Mouse (Mus musculus): Measurements from ENCODE around the gene Kcnma1.

Gene Kcnma1

DNA sequence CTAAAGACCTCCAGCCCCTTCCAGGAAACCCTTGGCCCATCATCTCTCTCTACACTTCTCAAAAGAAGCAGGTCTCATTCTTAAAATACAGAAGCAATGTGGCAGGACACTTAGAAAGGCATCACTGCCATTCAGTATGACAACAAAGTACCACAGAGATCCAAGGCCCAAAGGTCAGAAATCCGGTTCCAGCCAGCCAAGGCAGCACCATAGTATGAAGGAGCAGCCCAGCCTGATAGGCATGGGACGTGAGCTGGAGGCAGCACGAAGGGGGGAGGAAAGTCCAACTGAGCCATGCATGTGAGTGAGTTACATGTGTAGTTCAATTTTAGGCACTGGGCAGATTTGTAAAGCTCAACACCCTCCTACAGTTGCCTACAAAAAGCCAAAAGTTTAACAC is 135.0 kb downstream of the Kcnma1 start:
- H3K4me3 ChIP-seq (replicated peaks; ENCODE audit: low read length): no peak overlapping the region
- H3K4me1 ChIP-seq (replicated peaks; ENCODE audit: low read depth, low read length): peaks cover 6% of the 10 kb centered on the region; the same call in 1 of the 2 replicates
- H3K9me3 ChIP-seq (ENCODE audit: low read length): no peaks in the 10 kb centered on the region
- no peaks in the 10 kb centered on the region for H3K27me3 ChIP-seq (ENCODE audit: insufficient read depth, low read length)
- TF ChIP-seq NANOG (IDR thresholded peaks at IDR 0.05; ENCODE audit: borderline replicate concordance, low read length) (no peak), CTCF (conservative IDR thresholded peaks at IDR 0.05; ENCODE audit: low read length) (no peak), POU5F1 (IDR thresholded peaks at IDR 0.05; ENCODE audit: borderline replicate concordance, low read length) (no peak)
- no peaks in the 10 kb centered on the region for H3K36me3 ChIP-seq (ENCODE audit: insufficient read depth, low read length)

DNA sequence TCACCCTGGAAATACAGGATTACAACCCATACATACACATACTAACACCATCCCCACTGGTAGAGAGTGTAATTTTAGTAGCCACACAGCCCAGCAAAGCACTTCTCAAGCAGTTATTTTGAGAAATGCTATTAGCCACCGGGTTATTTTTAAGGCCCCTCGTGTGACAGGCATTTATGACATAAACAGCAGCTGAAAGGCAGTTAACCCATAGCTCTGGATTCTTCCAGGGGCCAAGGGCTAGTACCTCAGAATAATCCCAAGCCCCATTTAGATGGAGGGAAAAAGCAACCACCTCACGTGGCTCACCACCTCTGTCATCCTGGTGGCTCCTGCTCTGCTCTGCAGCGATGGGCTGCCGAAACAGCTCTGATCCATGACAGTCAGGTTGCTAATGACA is 136.7 kb downstream of the Kcnma1 start:
- peaks cover 6% of the 10 kb centered on the region; the same call in 1 of the 2 replicates for H3K4me1 ChIP-seq (replicated peaks; ENCODE audit: low read depth, low read length)
- no peaks in the 10 kb centered on the region for H3K36me3 ChIP-seq (ENCODE audit: insufficient read depth, low read length)
- no peak for TF ChIP-seq POU5F1 (IDR thresholded peaks at IDR 0.05; ENCODE audit: borderline replicate concordance, low read length)
- TF ChIP-seq CTCF (conservative IDR thresholded peaks at IDR 0.05; ENCODE audit: low read length): no peak
- TF ChIP-seq NANOG (IDR thresholded peaks at IDR 0.05; ENCODE audit: borderline replicate concordance, low read length): no peak
- H3K27me3 ChIP-seq (ENCODE audit: insufficient read depth, low read length): no peaks in the 10 kb centered on the region
- no peaks in the 10 kb centered on the region for H3K9me3 ChIP-seq (ENCODE audit: low read length)
- H3K4me3 ChIP-seq (replicated peaks; ENCODE audit: low read length): no peak overlapping the region

GRCm38 (mm10) chr14:23874545-23874944 is 139.7 kb downstream of the Kcnma1 start:
- Histone ChIP-seq H3K9me3 (ENCODE audit: low read length) (no peaks in the 10 kb centered on the region), H3K4me1 (replicated peaks; ENCODE audit: low read depth, low read length) (peaks cover 6% of the 10 kb centered on the region; the same call in 1 of the 2 replicates), H3K36me3 (ENCODE audit: insufficient read depth, low read length) (no peaks in the 10 kb centered on the region), H3K4me3 (replicated peaks; ENCODE audit: low read length) (no peak overlapping the region), H3K27me3 (ENCODE audit: insufficient read depth, low read length) (no peaks in the 10 kb centered on the region)
- TF ChIP-seq CTCF (conservative IDR thresholded peaks at IDR 0.05; ENCODE audit: low read length) (no peak), NANOG (IDR thresholded peaks at IDR 0.05; ENCODE audit: borderline replicate concordance, low read length) (no peak), POU5F1 (IDR thresholded peaks at IDR 0.05; ENCODE audit: borderline replicate concordance, low read length) (no peak)

- no peak for TF ChIP-seq NANOG (IDR thresholded peaks at IDR 0.05; ENCODE audit: borderline replicate concordance, low read length)
- TF ChIP-seq CTCF (conservative IDR thresholded peaks at IDR 0.05; ENCODE audit: low read length): no peak
- no peak for TF ChIP-seq POU5F1 (IDR thresholded peaks at IDR 0.05; ENCODE audit: borderline replicate concordance, low read length)
- no peak overlapping the region for H3K4me3 ChIP-seq (replicated peaks; ENCODE audit: low read length)
- H3K9me3 ChIP-seq (ENCODE audit: low read length): no peaks in the 10 kb centered on the region
- H3K36me3 ChIP-seq (ENCODE audit: insufficient read depth, low read length): no peaks in the 10 kb centered on the region
- no peaks in the 10 kb centered on the region; the same call in 1 of the 2 replicates for H3K4me1 ChIP-seq (replicated peaks; ENCODE audit: low read depth, low read length)
- H3K27me3 ChIP-seq (ENCODE audit: insufficient read depth, low read length): no peaks in the 10 kb centered on the region
Measured at GRCm38 (mm10) chr14:23857034-23857433, 157.3 kb downstream of the Kcnma1 start.

GRCm38 (mm10) chr14:23854946-23855345 is 159.3 kb downstream of the Kcnma1 start:
- H3K27me3 ChIP-seq (ENCODE audit: insufficient read depth, low read length): no peaks in the 10 kb centered on the region
- no peak overlapping the region for H3K4me3 ChIP-seq (replicated peaks; ENCODE audit: low read length)
- TF ChIP-seq CTCF (conservative IDR thresholded peaks at IDR 0.05; ENCODE audit: low read length): no peak
- TF ChIP-seq NANOG (IDR thresholded peaks at IDR 0.05; ENCODE audit: borderline replicate concordance, low read length): no peak
- H3K36me3 ChIP-seq (ENCODE audit: insufficient read depth, low read length): no peaks in the 10 kb centered on the region
- no peaks in the 10 kb centered on the region for H3K9me3 ChIP-seq (ENCODE audit: low read length)
- H3K4me1 ChIP-seq (replicated peaks; ENCODE audit: low read depth, low read length): no peaks in the 10 kb centered on the region; the same call in 1 of the 2 replicates

- H3K9me3 ChIP-seq (ENCODE audit: low read length): 0 out of 2 replicates have a peak, but pooled peaks cover 6% of the 10 kb centered on the region
- no peaks in the 10 kb centered on the region for H3K36me3 ChIP-seq (ENCODE audit: insufficient read depth, low read length)
- no peaks in the 10 kb centered on the region; the same call in 1 of the 2 replicates for H3K4me1 ChIP-seq (replicated peaks; ENCODE audit: low read depth, low read length)
- no peaks in the 10 kb centered on the region for H3K27me3 ChIP-seq (ENCODE audit: insufficient read depth, low read length)
- no peak overlapping the region for H3K4me3 ChIP-seq (replicated peaks; ENCODE audit: low read length)
- no peak for TF ChIP-seq CTCF (conservative IDR thresholded peaks at IDR 0.05; ENCODE audit: low read length)
- TF ChIP-seq POU5F1 (IDR thresholded peaks at IDR 0.05; ENCODE audit: borderline replicate concordance, low read length): no peak
- no peak for TF ChIP-seq NANOG (IDR thresholded peaks at IDR 0.05; ENCODE audit: borderline replicate concordance, low read length)
Measured at GRCm38 (mm10) chr14:23848529-23849141, 165.7 kb downstream of the Kcnma1 start.

GRCm38 (mm10) chr14:23846706-23847105 is 167.6 kb downstream of the Kcnma1 start:
- Histone ChIP-seq H3K4me3 (replicated peaks; ENCODE audit: low read length) (no peak overlapping the region), H3K27me3 (ENCODE audit: insufficient read depth, low read length) (no peaks in the 10 kb centered on the region), H3K36me3 (ENCODE audit: insufficient read depth, low read length) (no peaks in the 10 kb centered on the region), H3K4me1 (replicated peaks; ENCODE audit: low read depth, low read length) (no peaks in the 10 kb centered on the region), H3K9me3 (ENCODE audit: low read length) (0 out of 2 replicates have a peak, but pooled peaks cover 8% of the 10 kb centered on the region)
- TF ChIP-seq CTCF (conservative IDR thresholded peaks at IDR 0.05; ENCODE audit: low read length): no peak
- no peak for TF ChIP-seq NANOG (IDR thresholded peaks at IDR 0.05; ENCODE audit: borderline replicate concordance, low read length)
- no peak for TF ChIP-seq POU5F1 (IDR thresholded peaks at IDR 0.05; ENCODE audit: borderline replicate concordance, low read length)

DNA sequence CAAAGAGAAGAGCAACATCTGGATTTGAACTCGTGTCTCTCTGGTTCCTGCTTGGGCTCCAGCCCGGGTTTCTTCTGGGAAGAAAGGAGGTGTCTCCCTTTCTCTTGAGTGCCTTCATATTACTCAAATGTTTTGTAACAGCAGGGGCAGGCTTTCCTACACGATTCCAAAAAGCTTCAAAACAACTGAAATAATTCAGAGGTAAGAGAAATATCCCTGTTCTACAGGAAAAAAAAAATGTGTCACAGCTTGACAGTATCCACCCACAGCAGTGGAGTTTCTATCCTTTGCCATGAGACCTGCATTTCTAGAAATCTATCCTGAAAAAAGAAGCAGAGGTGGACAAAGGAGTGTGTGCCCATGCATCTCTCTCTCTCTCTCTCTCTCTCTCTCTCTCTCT is 172.3 kb downstream of the Kcnma1 start:
- H3K36me3 ChIP-seq (ENCODE audit: insufficient read depth, low read length): no peaks in the 10 kb centered on the region
- TF ChIP-seq POU5F1 (IDR thresholded peaks at IDR 0.05; ENCODE audit: borderline replicate concordance, low read length): no peak
- no peak for TF ChIP-seq CTCF (conservative IDR thresholded peaks at IDR 0.05; ENCODE audit: low read length)
- TF ChIP-seq NANOG (IDR thresholded peaks at IDR 0.05; ENCODE audit: borderline replicate concordance, low read length): no peak
- no peaks in the 10 kb centered on the region for H3K27me3 ChIP-seq (ENCODE audit: insufficient read depth, low read length)
- H3K4me1 ChIP-seq (replicated peaks; ENCODE audit: low read depth, low read length): no peaks in the 10 kb centered on the region
- H3K4me3 ChIP-seq (replicated peaks; ENCODE audit: low read length): no peak overlapping the region
- H3K9me3 ChIP-seq (ENCODE audit: low read length): peaks cover 20% of the 10 kb centered on the region; the same call in 1 of the 2 replicates

DNA sequence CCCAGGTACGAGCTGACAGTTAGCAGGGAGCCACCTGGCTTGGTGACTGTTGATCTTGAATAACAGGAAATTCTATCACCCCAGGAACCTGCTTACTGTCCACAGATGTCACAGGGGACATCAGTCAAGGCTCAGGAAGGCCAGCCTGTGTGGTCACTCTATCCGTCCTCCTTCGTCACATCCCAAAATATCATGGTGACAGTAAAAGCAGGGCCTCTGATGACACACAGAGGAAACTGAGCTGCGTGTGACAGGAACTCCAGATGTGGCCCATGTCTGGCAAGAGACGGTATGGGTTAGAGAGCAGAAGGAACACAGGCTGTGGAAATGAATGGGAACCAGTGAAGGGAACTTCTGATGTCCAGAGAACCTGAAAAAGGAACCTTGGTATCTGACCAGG is 174.7 kb downstream of the Kcnma1 start:
- peaks cover 13% of the 10 kb centered on the region for H3K4me1 ChIP-seq (replicated peaks; ENCODE audit: low read depth, low read length)
- TF ChIP-seq CTCF (conservative IDR thresholded peaks at IDR 0.05; ENCODE audit: low read length) (no peak), NANOG (IDR thresholded peaks at IDR 0.05; ENCODE audit: borderline replicate concordance, low read length) (no peak), POU5F1 (IDR thresholded peaks at IDR 0.05; ENCODE audit: borderline replicate concordance, low read length) (no peak)
- H3K9me3 ChIP-seq (ENCODE audit: low read length): peaks cover 20% of the 10 kb centered on the region; the same call in 1 of the 2 replicates
- no peak overlapping the region for H3K4me3 ChIP-seq (replicated peaks; ENCODE audit: low read length)
- no peaks in the 10 kb centered on the region for H3K27me3 ChIP-seq (ENCODE audit: insufficient read depth, low read length)
- no peaks in the 10 kb centered on the region for H3K36me3 ChIP-seq (ENCODE audit: insufficient read depth, low read length)
